8 mouse cellular contexts compared by ENCODE assay signal in genomic region chr4:148287476-148288054, GRCm38 (mm10). TPM values are rescaled to one million over a fixed set of nuclear protein-coding genes. Genes with fewer than 3 reads are reported as not detected.
DNase-seq lines count a peak whose midpoint lies in the region; ATAC-seq and TF ChIP-seq lines count a peak whose summit lies in the region.

TSS of gene Disp3 (minus strand) at chr4:148287965.

- peaks cover 10% of the 10 kb centered on the region for H3K4me1 ChIP-seq in cerebellum, adult 2 months (ENCODE audit: control insufficient read depth, insufficient read depth, low read length)
- H3K4me1 ChIP-seq in lung, embryonic 16.5 days (replicated peaks; ENCODE audit: control insufficient read depth, insufficient read depth, low read length), result peaks cover 3% of the 10 kb centered on the region; the same call in 1 of the 2 replicates
- peaks cover 75% of the 10 kb centered on the region for H3K4me1 ChIP-seq in neural tube, embryonic 15.5 days

- WGBS in cerebellum, adult 2 months, result under 1% methylated on average over 54 of the region's 54 CpGs
- WGBS in lung, embryonic 16.5 days, result under 1% methylated on average over 43 of the region's 54 CpGs
- 0% methylated on average over 42 of the region's 54 CpGs for WGBS in neural tube, embryonic 15.5 days

- DNase-seq in cerebellum, adult 2 months, result no peak
- DNase-seq in lung, postnatal 25 days (ENCODE audit: low spot score), result no peak
- no peak for DNase-seq in left cerebral cortex, postnatal 14 days (ENCODE audit: low spot score in 2 of 2)
- no peak for DNase-seq in gastrocnemius, postnatal 36 days
- DNase-seq in urinary bladder, adult 2 months (ENCODE audit: low spot score), result no peak

- no peaks in the 10 kb centered on the region for H3K36me3 ChIP-seq in lung, embryonic 16.5 days (ENCODE audit: control insufficient read depth, insufficient read depth, low read length)
- H3K36me3 ChIP-seq in neural tube, embryonic 15.5 days, result no peaks in the 10 kb centered on the region

- H3K4me3 ChIP-seq in cerebellum, adult 2 months (replicated peaks; ENCODE audit: insufficient read depth, low read depth, low read length), result peak within 1 kb of the TSS; percentile 66
- H3K4me3 ChIP-seq in lung, embryonic 16.5 days (ENCODE audit: low read length), result peak within 1 kb of the TSS; percentile 39
- peak within 1 kb of the TSS; percentile 71 for H3K4me3 ChIP-seq in neural tube, embryonic 15.5 days (replicated peaks)

- H3K9me3 ChIP-seq in lung, embryonic 16.5 days (ENCODE audit: control insufficient read depth, low read length), result no peaks in the 10 kb centered on the region
- no peaks in the 10 kb centered on the region for H3K9me3 ChIP-seq in neural tube, embryonic 15.5 days (replicated peaks)

- H3K4me2 ChIP-seq in lung, embryonic 16.5 days (ENCODE audit: low read depth, low read length), result peak within 1 kb of the TSS; percentile 60
- peak within 1 kb of the TSS; percentile 69 for H3K4me2 ChIP-seq in neural tube, embryonic 15.5 days

- no peaks in the 10 kb centered on the region for H3K27me3 ChIP-seq in cerebellum, adult 2 months (ENCODE audit: control insufficient read depth, insufficient read depth, low read length)
- H3K27me3 ChIP-seq in lung, embryonic 16.5 days (ENCODE audit: control insufficient read depth, insufficient read depth, low read depth, low read length), result peaks cover 30% of the 10 kb centered on the region
- H3K27me3 ChIP-seq in neural tube, embryonic 15.5 days (replicated peaks), result no peaks in the 10 kb centered on the region

- no peak for TF ChIP-seq CTCF in cerebellum, adult 2 months (IDR thresholded peaks at IDR 0.05; ENCODE audit: borderline replicate concordance, insufficient read depth, low read depth, low read length)

- intact Hi-C loops in left cerebral cortex, postnatal 14 days (cut with DNase I), result loop anchor here (2.0 to 5.0 kb wide), 2 partner anchors 117 to 150 kb away; no protein-coding TSS in a partner anchor
- intact Hi-C loops in gastrocnemius, postnatal 36 days (cut with DNase I), result loop anchor here (5.0 kb wide), 1 partner anchor 145 kb away; no protein-coding TSS in a partner anchor

- H3K9ac ChIP-seq in lung, embryonic 16.5 days (ENCODE audit: low read length), result no peak within 1 kb of the TSS
- peak within 1 kb of the TSS; percentile 86 for H3K9ac ChIP-seq in neural tube, embryonic 15.5 days (replicated peaks)

- ATAC-seq in cerebellum, adult (ENCODE audit: insufficient number of reproducible peaks, low FRiP score, low TSS enrichment), result no peak
- ATAC-seq in lung, embryonic 16.5 days (ENCODE audit: low read depth), result 0 out of 2 replicates have a peak, but pooled peaks have one; percentile 14
- ATAC-seq in neural tube, embryonic 15.5 days (ENCODE audit: low FRiP score), result peak; percentile 66

- TF ChIP-seq POLR2A in cerebellum, adult 2 months (IDR thresholded peaks at IDR 0.05; ENCODE audit: borderline replicate concordance, insufficient read depth, low read length), result no peak

- 0 out of 2 replicates have a peak within 1 kb of the TSS, but pooled peaks have one; percentile 15 for H3K27ac ChIP-seq in cerebellum, adult 2 months (ENCODE audit: insufficient read depth, low read length)
- no peak within 1 kb of the TSS for H3K27ac ChIP-seq in lung, embryonic 16.5 days (ENCODE audit: low read length)
- peak within 1 kb of the TSS; percentile 85 for H3K27ac ChIP-seq in neural tube, embryonic 15.5 days (replicated peaks)

RNA-seq across cellular contexts. Expression of gene Disp3, which starts in this region (rescaled TPM):
- 13.6 and 15.3 TPM in 2 replicates for polyA plus RNA-seq in cerebellum, adult 2 months (2012; rRNA removed)
- 0.04 and 0.08 TPM in 2 replicates for polyA plus RNA-seq in lung, embryonic 16.5 days (2015; fragmentation: Nextera tagmentation; extraction: Ambion mirVana)
- total RNA-seq in left cerebral cortex, postnatal 14 days (2021), result 10 to 100 TPM; 23.0 to 24.8 TPM
- polyA plus RNA-seq in neural tube, embryonic 15.5 days (2015; fragmentation: Nextera tagmentation; extraction: Ambion mirVana), result 13.0 and 15.6 TPM in 2 replicates
- under 1 TPM in 1 of 2 experiments, not detected in 1; 0.10 TPM for total RNA-seq in gastrocnemius, postnatal 36 days (2021)
- 0.01 and 0.06 TPM in 2 replicates for polyA plus RNA-seq in urinary bladder, adult 2 months (2012; rRNA removed)

Comparison
In these comparisons a context has a peak if more than half of its experiments do, and no peak if none do; other contexts are left out.
1. RNA of gene Disp3 (total RNA-seq): 23.0 to 24.8 TPM in left cerebral cortex, postnatal 14 days; 0.10 TPM in gastrocnemius, postnatal 36 days; every median in the first group is over 10 times any median in the second.
2. RNA of gene Disp3 (polyA plus RNA-seq): 13.0 to 15.6 TPM in neural tube, embryonic 15.5 days and 13.6 to 15.3 TPM in cerebellum, adult 2 months; 0.04 to 0.08 TPM in lung, embryonic 16.5 days and 0.01 to 0.06 TPM in urinary bladder, adult 2 months; every median in the first group is over 10 times any median in the second.
3. Peak in ATAC-seq, H3K4me3 ChIP-seq and H3K4me2 ChIP-seq in lung, embryonic 16.5 days; RNA of the gene not detected or under 1 TPM.
4. Peak in every context shown above with its lines, with median percentiles within 50 percentile points of each other: H3K4me3 ChIP-seq.